Mouse (Mus musculus) T-helper 17 cell (primary cell): ENCODE data around the gene Tyw5.

Experiments used
- in situ Hi-C, 2 experiments: fragments of 300-600 bp; cut with MboI, MseI; formaldehyde crosslinking; loops; 1 replicate in 1 of 2; 2 replicates in 1 of 2; pipeline ENCODE4 v1.15.1; 2025; ENCODE audit warnings: high pct_unique_total_duplicates in 2 of 2

Gene Tyw5

GRCm38 (mm10) chr1:57406187-57407151 is at the start of gene Tyw5, which contains the start of gene Maip1:
Tyw5 (minus strand) TSS chr1:57407101.
Maip1 (plus strand) TSS chr1:57406328.
- in situ Hi-C loops, result loop anchor here in 1 of 2 experiments (25.0 kb wide), 1 partner anchor 981 kb away; the partner anchor contains the start of gene Bzw1

GRCm38 (mm10) chr1:57450241-57450640 is 43.3 kb upstream of the Tyw5 start:
- in situ Hi-C loops, result no loop called here

GRCm38 (mm10) chr1:57445679-57446078 is 38.8 kb upstream of the Tyw5 start:
- in situ Hi-C loops, result loop anchor here in 1 of 2 experiments (25.0 kb wide), 1 partner anchor 842 kb away; the partner anchor contains the start of gene Aox2

DNA sequence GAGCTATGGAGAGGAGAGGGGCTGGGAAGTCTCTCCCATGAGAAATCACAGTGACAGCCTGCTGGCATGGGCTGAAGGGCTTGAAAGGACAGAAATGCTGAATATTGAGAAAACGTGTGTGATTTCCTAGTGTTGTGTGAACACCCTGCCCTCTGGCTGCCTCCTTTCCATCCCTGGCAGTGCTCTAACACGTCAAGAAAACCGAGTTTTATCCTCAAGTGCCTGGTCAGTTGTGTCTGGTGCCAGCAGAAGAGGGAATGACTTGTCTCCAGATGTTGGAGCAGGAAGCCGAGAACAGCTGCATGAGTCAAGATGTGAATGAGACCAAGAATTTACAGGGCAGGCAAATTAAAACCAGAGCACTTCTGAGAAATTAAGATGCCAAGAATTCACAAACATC is 33.9 kb upstream of the Tyw5 start:
- in situ Hi-C loops, result loop anchor here in 1 of 2 experiments (25.0 kb wide), 1 partner anchor 847 kb away; the partner anchor contains the start of gene Aox2

- in situ Hi-C loops, result loop anchor here (10.0 to 25.0 kb wide), 2 partner anchors 848 to 856 kb away; partner anchors contain the start of gene Aox2 (in 1 of the 2)
These were observed 32.1 kb upstream of the Tyw5 start for GRCm38 (mm10) chr1:57439026-57439425.

DNA sequence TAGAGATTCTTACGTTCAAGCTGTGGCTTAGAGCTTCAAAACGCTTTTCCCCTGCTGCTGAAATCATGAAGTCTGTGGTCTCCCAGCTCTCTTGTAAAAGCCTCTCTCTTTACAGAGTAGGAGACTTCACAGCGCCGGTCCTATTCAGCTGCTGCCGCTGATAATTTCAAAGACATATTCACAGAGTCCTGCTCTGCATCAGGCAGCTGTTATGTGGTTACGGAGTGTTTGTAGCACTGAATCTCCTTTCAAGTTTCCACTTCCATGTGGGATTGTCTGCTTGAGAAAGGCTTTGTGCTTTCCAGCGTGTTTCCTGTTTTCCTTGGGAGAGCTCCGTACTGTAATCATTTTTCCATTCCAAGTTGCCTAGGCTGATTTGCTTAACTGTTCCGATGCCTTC is 30.1 kb upstream of the Tyw5 start:
- in situ Hi-C loops, result loop anchor here (10.0 to 25.0 kb wide), 2 partner anchors 850 to 858 kb away; partner anchors contain the start of gene Aox2 (in 1 of the 2)

DNA sequence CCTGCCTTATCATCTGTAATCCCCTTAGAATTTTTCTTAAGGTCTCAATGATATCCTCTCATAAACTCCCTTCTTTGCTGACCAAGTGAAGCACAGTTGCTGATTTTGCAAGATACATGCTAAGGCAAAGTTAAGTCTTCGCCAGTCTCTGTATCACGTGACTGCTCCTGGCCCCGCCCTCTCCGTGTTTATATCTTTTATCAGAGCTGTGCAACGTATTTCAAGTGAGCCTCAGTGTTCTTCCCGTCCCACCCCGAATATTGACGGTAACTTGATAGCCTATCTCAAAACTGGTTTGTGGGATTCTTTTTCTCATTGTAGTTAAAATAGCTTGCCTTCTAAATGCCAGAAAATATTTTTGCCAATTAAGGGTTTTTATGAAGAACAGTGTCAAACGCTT is 29.5 kb upstream of the Tyw5 start:
- in situ Hi-C loops, result loop anchor here (10.0 to 25.0 kb wide), 2 partner anchors 851 to 858 kb away; partner anchors contain the start of gene Aox2 (in 1 of the 2)

DNA sequence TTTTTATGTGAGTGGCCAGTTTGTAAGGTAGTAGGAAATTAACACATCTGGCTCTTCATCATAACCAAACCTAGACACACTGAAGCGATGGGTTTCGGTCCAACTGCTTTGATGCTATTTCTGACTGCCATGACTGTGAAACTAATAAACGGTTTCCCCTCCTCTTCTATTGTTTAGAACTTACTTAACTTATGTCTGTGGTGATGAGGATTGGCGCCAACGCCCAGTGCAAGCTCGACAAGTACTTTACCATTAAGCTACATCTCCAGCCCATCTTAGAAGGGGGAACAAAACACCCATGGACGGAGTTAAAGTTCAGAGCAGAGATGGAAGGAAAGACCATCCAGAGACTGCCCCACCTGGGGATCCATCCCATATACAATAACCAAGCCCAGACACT is 26.2 kb upstream of the Tyw5 start:
- in situ Hi-C loops, result loop anchor here (5.0 to 25.0 kb wide), 3 partner anchors 599 to 862 kb away; partner anchors contain the start of gene Aox2 (in 1 of the 2)

DNA sequence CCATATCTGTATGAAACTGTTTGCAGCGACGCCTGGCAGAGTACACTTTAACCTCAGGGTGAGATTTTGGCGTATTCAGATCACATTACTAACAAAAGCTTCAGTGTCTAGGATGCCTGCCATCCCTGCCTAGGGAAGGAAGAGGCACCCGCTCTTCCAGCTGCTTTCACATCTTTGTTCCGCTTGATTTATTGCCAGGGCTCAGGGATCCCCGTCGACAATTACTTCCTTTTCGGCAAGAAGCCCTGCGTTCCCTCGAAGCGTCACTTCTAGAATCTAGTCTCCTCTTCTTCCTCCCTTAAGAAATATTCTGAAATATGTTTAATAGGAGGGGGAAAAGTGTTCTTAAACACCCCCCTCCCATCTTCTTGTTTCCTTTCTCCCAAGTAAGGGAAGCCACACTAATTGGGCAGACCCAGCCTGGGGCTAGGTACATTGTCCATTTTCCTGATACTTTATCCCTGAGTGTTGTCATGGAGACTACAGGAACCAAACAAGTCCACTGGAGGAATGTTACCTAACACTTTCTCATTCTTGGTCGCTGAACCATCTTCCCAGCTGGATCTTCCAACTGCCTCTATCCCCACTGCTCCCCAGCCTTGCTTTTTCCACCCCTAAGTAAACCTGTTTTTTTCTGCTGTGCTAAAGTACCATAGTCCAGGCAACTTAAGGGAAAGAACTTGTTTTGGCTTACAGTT is 23.0 kb upstream of the Tyw5 start:
- in situ Hi-C loops, result loop anchor here (5.0 to 25.0 kb wide), 4 partner anchors 522 to 865 kb away; partner anchors contain the start of gene Aox2 (in 1 of the 2)

GRCm38 (mm10) chr1:57428368-57429308 is 21.7 kb upstream of the Tyw5 start:
- in situ Hi-C loops, result loop anchor here in 1 of 2 experiments (5.0 to 25.0 kb wide), 2 partner anchors 524 to 859 kb away; partner anchors contain the start of gene Aox2

- in situ Hi-C loops, result loop anchor here (5.0 to 25.0 kb wide), 2 partner anchors 609 to 964 kb away; partner anchors contain the start of gene Bzw1 (in 1 of the 2)
These were observed 16.8 kb upstream of the Tyw5 start for GRCm38 (mm10) chr1:57423696-57424095.

DNA sequence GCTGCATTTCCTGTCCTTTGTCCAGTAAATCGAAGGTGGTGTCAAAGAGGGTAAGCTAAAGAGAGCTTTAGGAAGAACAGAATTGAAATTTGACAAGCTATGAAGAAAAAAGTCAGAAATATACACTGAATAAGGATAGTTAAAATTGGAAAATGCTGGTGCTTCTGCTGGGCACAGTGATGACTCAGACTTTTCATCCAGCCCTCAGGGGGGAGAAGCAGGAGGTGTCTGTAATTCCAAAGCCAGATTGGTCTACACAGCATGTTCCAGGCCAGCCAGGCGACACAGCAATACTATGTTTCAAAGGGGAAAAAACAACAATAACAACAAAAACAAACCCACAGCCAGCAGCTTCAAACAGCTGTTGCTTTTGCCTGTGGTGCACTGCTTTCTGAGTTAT is 6.5 kb upstream of the Tyw5 start:
- in situ Hi-C loops, result loop anchor here (10.0 to 25.0 kb wide), 2 partner anchors 971 to 974 kb away; partner anchors contain the start of gene Bzw1 (in 1 of the 2)

DNA sequence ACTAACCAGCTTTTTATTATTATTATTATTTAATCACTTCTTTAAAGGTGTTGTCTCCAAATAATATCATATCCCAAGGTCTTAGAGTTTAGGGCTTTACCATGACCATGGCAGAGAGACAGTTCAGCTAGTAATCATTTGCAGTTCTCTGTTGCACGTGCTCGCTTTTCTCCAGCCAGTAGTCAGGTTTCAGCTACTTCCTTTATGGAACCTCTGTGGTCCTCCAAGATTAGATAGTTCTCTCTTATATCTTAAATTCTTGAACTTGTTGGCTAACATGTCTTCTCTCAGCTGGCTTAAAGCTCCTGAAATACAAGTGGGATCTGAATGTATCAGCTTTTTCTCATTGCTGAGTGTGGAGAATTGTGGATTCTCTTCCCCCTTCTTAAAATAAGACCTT is 2.1 kb upstream of the Tyw5 start:
- in situ Hi-C loops, result loop anchor here in 1 of 2 experiments (25.0 kb wide), 1 partner anchor 978 kb away; the partner anchor contains the start of gene Bzw1

- in situ Hi-C loops, result loop anchor here in 1 of 2 experiments (25.0 kb wide), 1 partner anchor 985 kb away; the partner anchor contains the start of gene Bzw1
These were observed 4.8 kb downstream of the Tyw5 start for GRCm38 (mm10) chr1:57402116-57402515.

GRCm38 (mm10) chr1:57400877-57401276 is 6.0 kb downstream of the Tyw5 start:
- in situ Hi-C loops, result loop anchor here in 1 of 2 experiments (25.0 kb wide), 1 partner anchor 986 kb away; the partner anchor contains the start of gene Bzw1

GRCm38 (mm10) chr1:57400321-57400720 is 6.6 kb downstream of the Tyw5 start:
- in situ Hi-C loops, result loop anchor here in 1 of 2 experiments (25.0 kb wide), 1 partner anchor 987 kb away; the partner anchor contains the start of gene Bzw1

GRCm38 (mm10) chr1:57394051-57394450 is 12.8 kb downstream of the Tyw5 start:
- in situ Hi-C loops, result no loop called here

DNA sequence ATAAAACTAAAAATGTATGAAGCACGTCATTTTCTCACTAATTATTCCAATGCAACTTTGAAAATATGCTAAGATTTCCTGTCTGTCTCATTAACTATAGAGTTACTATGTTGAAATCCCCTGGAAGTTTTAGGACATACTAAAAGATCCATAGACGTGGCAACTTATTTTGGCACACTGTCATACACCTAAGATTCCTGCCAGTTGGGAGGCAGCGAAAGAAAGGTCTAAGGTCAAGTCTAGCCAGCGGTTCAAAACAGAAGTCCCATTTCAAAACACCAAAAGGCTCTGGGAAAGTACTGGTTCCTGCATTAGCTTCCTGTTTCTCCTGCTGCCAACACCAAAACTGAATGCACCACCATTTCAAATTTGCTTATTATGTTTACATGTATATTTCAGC is 14.5 kb downstream of the Tyw5 start:
- in situ Hi-C loops, result no loop called here

- in situ Hi-C loops, result no loop called here
These were observed 15.7 kb downstream of the Tyw5 start for GRCm38 (mm10) chr1:57390993-57391790.
